Mouse (Mus musculus) testis, adult 2 months (tissue): ENCODE measurements around the gene Kif23. TPM values are rescaled to one million over a fixed set of nuclear protein-coding genes. Genes with fewer than 3 reads are reported as not detected.

Experiments
- H3K27ac ChIP-seq: fragments of 200-500 bp; 2 replicates; pipeline ENCODE4 v1.5.1; 2012; ENCODE audit warnings: low read depth, low read length; ENCODE audit not compliant: control insufficient read depth, insufficient read depth
- H3K27me3 ChIP-seq: fragments of 200-500 bp; 2 replicates; pipeline ENCODE4 v1.6.1; 2012; ENCODE audit warnings: mild to moderate bottlenecking, low read length, moderate library complexity; ENCODE audit not compliant: control insufficient read depth, insufficient read depth
- H3K36me3 ChIP-seq: fragments of 200-500 bp; 2 replicates; pipeline ENCODE4 v1.6.1; 2012; ENCODE audit warnings: mild to moderate bottlenecking, low read length; ENCODE audit not compliant: control insufficient read depth, insufficient read depth
- H3K4me1 ChIP-seq: fragments of 200-500 bp; 2 replicates; pipeline ENCODE4 v1.6.1; 2012; ENCODE audit warnings: low read length; ENCODE audit not compliant: control insufficient read depth, insufficient read depth
- H3K4me3 ChIP-seq: fragments of 200-500 bp; 2 replicates; pipeline ENCODE4 v1.5.1; 2012; ENCODE audit warnings: low read depth, mild to moderate bottlenecking, low read length, moderate library complexity, mixed read lengths; ENCODE audit not compliant: control insufficient read depth
- CTCF ChIP-seq: fragments of 200-500 bp; IDR thresholded peaks from 2 replicates; pipeline ENCODE4 v1.5.1; 2012; ENCODE audit warnings: low read depth, mild to moderate bottlenecking, inconsistent platforms, low read length, moderate library complexity; ENCODE audit not compliant: control insufficient read depth, insufficient read depth, insufficient replicate concordance
- POLR2A ChIP-seq: fragments of 200-500 bp; IDR thresholded peaks from 2 replicates; pipeline ENCODE4 v1.6.1; 2012; ENCODE audit warnings: low read depth, mild to moderate bottlenecking, inconsistent platforms, low read length, moderate library complexity; ENCODE audit not compliant: control insufficient read depth
- polyA plus RNA-seq: library from polyadenylated mRNA; depleted of rRNA; stranded (reverse); fragments of >200 nt; gene quantifications from 2 replicates; pipeline ENCODE4 v1.2.3, GENCODE M21; 2012; rRNA removed

The Kif23 gene
- polyA plus RNA-seq, 1 experiment: 12.8 TPM

DNA sequence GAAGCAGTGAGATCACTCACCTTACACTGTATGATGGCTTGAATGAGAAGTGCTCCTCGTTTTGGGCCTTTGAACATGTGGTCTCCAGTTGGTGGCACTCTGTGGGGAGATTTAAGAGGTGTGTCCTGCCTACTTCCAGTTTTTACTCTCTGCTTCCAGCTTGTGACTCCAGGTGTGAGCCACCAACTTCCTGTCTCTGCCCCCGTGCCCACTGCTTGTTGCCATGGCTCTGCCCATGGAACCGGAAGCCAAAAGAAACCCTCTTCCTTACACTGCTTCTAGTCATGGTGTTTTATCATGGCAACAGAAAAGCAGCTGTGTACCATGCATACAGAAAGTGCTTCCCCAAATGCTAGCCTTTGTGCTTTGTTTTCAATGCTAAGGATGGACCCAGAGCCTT, 64.4 kb downstream of the Kif23 start:
- Histone ChIP-seq H3K27ac (no peak overlapping the region), H3K27me3 (no peaks in the 10 kb centered on the region), H3K4me3 (no peak overlapping the region), H3K4me1 (peaks cover 2% of the 10 kb centered on the region), H3K36me3 (no peaks in the 10 kb centered on the region)
- no peak for TF ChIP-seq POLR2A
- no peak for TF ChIP-seq CTCF

DNA sequence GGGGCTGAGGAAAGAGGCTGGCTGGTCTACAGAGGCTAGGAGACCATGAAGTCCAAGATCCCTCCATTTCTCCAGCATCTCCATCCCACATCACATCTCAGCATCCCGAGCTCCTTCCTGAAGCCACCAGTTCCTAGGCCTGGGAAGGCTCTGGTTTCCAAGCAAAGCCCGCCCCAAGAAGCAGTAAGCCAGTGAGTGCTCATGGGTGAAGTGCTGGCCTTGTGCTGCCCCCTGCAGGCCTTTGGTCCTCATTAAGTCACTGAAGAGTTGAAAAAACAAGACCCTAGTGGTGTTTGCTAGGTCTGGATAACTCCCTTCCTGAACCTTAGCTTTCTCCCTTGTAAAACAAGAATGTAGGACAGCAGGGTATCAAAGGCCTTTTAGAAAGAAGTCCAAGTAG, 67.7 kb downstream of the Kif23 start:
- Histone ChIP-seq H3K4me3 (no peak overlapping the region), H3K27ac (no peak overlapping the region), H3K4me1 (peaks cover 2% of the 10 kb centered on the region), H3K27me3 (no peaks in the 10 kb centered on the region), H3K36me3 (no peaks in the 10 kb centered on the region)
- no peak for TF ChIP-seq POLR2A
- peak; percentile 42; the same call in 1 of the 2 replicates for TF ChIP-seq CTCF

DNA sequence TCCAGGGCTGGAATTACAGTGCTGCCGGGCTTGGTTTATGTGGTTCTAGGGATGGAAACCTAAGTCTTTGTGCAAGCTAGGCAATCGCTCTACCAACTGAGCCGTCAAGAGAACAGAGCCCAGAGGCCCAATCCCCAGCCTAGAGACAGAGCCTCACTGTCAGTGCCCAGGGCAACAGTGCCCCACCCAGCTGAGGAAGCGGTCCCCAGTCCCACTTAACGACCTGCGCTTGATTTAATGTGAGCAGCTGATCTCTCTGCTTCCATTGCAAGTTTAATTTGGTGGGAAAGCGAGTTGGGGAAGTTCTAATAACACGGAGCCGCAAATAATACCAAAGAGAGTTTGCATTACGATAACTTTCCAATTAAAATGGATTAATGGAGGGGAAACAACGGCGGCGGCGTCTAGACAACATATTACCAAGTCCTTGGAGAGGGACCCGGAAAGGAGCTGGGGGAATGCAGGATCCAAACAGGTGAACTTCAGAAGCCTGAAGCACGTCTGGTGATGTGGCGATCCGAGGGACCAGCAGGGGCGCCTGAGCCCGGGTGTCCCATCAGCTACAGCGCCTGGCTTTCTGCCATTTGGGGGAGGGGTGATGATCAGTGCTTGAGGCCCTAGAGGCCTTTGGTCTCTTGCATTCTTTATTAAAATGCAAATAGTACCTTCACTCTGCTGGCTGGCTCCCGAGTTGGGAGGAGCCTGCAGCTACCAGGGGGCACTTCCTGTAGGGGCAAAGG, 69.0 kb downstream of the Kif23 start:
- H3K4me3 ChIP-seq: no peak overlapping the region
- H3K4me1 ChIP-seq: peaks cover 2% of the 10 kb centered on the region
- no peak for TF ChIP-seq POLR2A
- no peak for TF ChIP-seq CTCF
- H3K27me3 ChIP-seq: no peaks in the 10 kb centered on the region
- H3K27ac ChIP-seq: no peak overlapping the region
- no peaks in the 10 kb centered on the region for H3K36me3 ChIP-seq

DNA sequence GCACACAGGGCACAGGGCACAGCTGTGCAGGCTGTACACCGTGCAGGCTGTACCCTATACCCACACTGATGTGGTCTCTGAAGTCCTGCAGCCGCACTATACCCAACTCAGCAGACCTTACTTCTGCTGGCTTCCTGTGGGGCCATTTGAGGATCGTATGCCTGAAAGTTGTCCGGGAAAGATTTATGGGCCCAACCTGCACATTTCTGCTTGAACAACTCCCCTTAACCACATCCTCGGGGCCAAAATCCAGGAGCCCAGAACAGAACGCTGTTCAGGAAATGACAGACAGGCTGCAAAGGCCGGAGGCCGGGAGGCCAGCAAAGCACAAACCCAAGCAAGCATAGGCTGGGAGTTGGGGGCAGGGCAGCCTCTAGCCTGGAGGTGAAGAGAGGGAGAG, 73.2 kb downstream of the Kif23 start:
- no peak for TF ChIP-seq POLR2A
- no peak for TF ChIP-seq CTCF
- Histone ChIP-seq H3K36me3 (no peaks in the 10 kb centered on the region), H3K4me1 (peaks cover 2% of the 10 kb centered on the region), H3K27me3 (no peaks in the 10 kb centered on the region), H3K27ac (no peak overlapping the region), H3K4me3 (no peak overlapping the region)

DNA sequence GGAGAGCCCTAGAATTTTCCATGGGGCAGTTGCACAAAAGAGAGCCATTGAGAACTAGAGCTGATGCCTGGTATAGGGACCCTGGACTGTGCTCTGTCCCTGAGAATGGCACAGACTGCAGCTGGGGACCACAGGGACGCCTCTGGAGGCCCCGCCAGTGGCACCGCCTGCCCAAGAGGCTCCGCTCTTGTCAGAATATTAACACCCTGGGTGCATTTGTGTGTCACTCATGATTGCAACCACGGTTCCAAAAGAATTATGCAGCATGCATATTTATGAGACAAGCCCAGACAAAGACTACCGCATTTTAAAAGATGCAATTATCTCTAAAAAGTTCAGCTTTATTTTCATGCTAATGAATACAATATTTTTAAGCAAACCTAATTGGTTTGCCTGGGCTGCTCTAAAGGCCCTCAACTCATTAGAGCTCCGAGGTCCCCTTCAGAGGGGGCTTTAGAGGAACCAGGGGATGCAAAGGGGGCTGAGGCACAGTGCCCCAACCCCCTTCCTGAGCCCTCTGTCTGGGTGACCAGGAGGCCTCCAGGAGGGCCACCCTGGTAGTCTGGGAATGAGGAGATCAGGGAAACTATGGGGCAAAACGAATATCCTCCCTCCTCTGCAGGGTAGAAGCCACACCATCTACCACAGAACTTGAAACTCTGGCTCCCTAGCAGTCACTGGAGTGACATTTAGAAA, 74.2 kb downstream of the Kif23 start:
- Histone ChIP-seq H3K4me1 (peaks cover 2% of the 10 kb centered on the region; the same call in 1 of the 2 replicates), H3K27me3 (no peaks in the 10 kb centered on the region), H3K4me3 (no peak overlapping the region), H3K36me3 (no peaks in the 10 kb centered on the region), H3K27ac (no peak overlapping the region)
- no peak for TF ChIP-seq POLR2A
- no peak for TF ChIP-seq CTCF

DNA sequence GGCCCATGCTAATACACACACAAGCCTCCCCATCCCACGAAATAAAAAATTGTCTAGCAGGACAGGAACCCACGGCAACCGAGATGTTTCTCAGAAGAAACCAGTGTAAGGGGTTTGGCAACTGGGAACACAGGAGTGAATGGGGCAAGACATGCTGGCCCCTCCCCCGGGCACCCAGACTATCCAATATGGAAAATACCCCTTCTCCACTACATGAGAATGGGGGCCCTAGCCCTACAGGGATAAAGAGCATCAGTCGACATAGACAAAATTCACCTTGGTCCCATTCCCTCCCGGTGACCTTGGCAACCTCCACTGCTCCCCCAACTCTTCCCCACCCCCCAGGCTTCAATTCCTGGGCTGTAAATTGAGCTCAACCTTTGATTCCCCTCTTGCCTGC, 74.7 kb downstream of the Kif23 start:
- H3K4me3 ChIP-seq: no peak overlapping the region
- H3K27me3 ChIP-seq: no peaks in the 10 kb centered on the region
- no peaks in the 10 kb centered on the region for H3K4me1 ChIP-seq
- no peaks in the 10 kb centered on the region for H3K36me3 ChIP-seq
- H3K27ac ChIP-seq: no peak overlapping the region
- TF ChIP-seq POLR2A (no peak), CTCF (no peak)

DNA sequence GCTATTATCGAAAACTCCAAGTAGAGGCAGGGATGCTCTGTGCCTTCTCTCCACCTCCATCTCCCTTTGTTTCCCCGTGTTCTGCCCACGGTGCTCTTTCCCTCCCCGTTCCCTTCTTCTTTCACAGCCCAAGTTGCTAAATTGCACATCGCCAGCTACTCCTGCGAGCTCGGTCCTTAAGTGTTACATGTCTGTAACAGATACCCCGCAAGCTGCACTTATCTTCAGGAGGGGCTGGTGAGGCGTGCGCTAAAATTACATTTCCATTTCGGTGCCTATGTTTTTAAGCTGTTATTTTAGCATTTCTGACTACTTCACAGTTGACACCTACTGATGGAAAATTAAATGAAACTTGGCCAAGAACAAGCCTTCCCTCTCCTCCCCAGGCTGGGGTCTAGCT, 78.9 kb downstream of the Kif23 start:
- Histone ChIP-seq H3K4me1 (no peaks in the 10 kb centered on the region), H3K36me3 (no peaks in the 10 kb centered on the region), H3K4me3 (no peak overlapping the region), H3K27ac (no peak overlapping the region), H3K27me3 (no peaks in the 10 kb centered on the region)
- TF ChIP-seq CTCF (no peak), POLR2A (no peak)

Other genes with a start within 250 kb of the Kif23 start
- gene Rplp1, start 32.2 kb downstream of the Kif23 start, polyA plus RNA-seq: 1,808 and 2,296 TPM in 2 replicates
- gene Paqr5, start 80.1 kb upstream of the Kif23 start, polyA plus RNA-seq: 804 and 867 TPM in 2 replicates
- gene Glce, start 175.9 kb upstream of the Kif23 start, polyA plus RNA-seq: 2.9 and 3.3 TPM in 2 replicates